Mouse (Mus musculus): Measurements from ENCODE around the gene Inhbe. TPM values are rescaled to one million over a fixed set of nuclear protein-coding genes. Genes with fewer than 3 reads are reported as not detected.
A peak's percentile ranks its signal among the peaks of the same experiment; 100 is the strongest.
"Not testable (repeated sequence)": the region's sequence is repeated elsewhere in the genome, so short reads cannot be mapped to it uniquely, and the experiment has no call there.

Inhbe gene
- polyA plus RNA-seq, 1 experiment from 2014 or later, result not detected

GRCm38 (mm10) chr10:127321621-127322020, 32.6 kb downstream of the Inhbe start, which contains the start of gene Arhgap9:
Gene Arhgap9 (plus strand): TSS chr10:127321964.
- Histone ChIP-seq H3K4me1 (ENCODE audit: control insufficient read depth, insufficient read depth, low read length) (peaks cover 8% of the 10 kb centered on the region), H3K9me3 (ENCODE audit: control insufficient read depth, low read length) (no peaks in the 10 kb centered on the region), H3K27me3 (ENCODE audit: control insufficient read depth, insufficient read depth, low read length) (peaks cover 24% of the 10 kb centered on the region), H3K4me3 (ENCODE audit: low read depth, low read length) (no peak within 1 kb of the TSS), H3K27ac (ENCODE audit: low read depth, low read length) (no peak within 1 kb of the TSS), H3K4me2 (no peak within 1 kb of the TSS), H3K36me3 (ENCODE audit: control insufficient read depth, insufficient read depth, low read length) (no peaks in the 10 kb centered on the region), H3K9ac (ENCODE audit: low read length) (no peak within 1 kb of the TSS)
- 77% methylated on average over 3 of the region's 3 CpGs for WGBS
- no peak for DNase-seq (ENCODE audit: low spot score, missing footprints)
- ATAC-seq (ENCODE audit: low FRiP score), result no peak

GRCm38 (mm10) chr10:127319969-127320368, 34.2 kb downstream of the Inhbe start:
- Histone ChIP-seq H3K9ac (ENCODE audit: low read length) (no peak overlapping the region), H3K36me3 (ENCODE audit: control insufficient read depth, insufficient read depth, low read length) (no peaks in the 10 kb centered on the region), H3K4me1 (ENCODE audit: control insufficient read depth, insufficient read depth, low read length) (no peaks in the 10 kb centered on the region), H3K27ac (ENCODE audit: low read depth, low read length) (no peak overlapping the region), H3K4me3 (ENCODE audit: low read depth, low read length) (no peak overlapping the region), H3K4me2 (no peak overlapping the region), H3K9me3 (ENCODE audit: control insufficient read depth, low read length) (no peaks in the 10 kb centered on the region), H3K27me3 (ENCODE audit: control insufficient read depth, insufficient read depth, low read length) (peaks cover 8% of the 10 kb centered on the region)
- ATAC-seq (ENCODE audit: low FRiP score) (no peak), DNase-seq (ENCODE audit: low spot score, missing footprints) (peak; percentile 53)
- WGBS, result 77% methylated on average over 7 of the region's 7 CpGs

- WGBS, result 49% methylated on average over 4 of the region's 4 CpGs
- Histone ChIP-seq H3K9me3 (ENCODE audit: control insufficient read depth, low read length) (no peaks in the 10 kb centered on the region), H3K36me3 (ENCODE audit: control insufficient read depth, insufficient read depth, low read length) (no peaks in the 10 kb centered on the region), H3K4me1 (ENCODE audit: control insufficient read depth, insufficient read depth, low read length) (no peaks in the 10 kb centered on the region), H3K27me3 (ENCODE audit: control insufficient read depth, insufficient read depth, low read length) (no peaks in the 10 kb centered on the region), H3K9ac (ENCODE audit: low read length) (no peak overlapping the region), H3K27ac (ENCODE audit: low read depth, low read length) (no peak overlapping the region), H3K4me3 (ENCODE audit: low read depth, low read length) (no peak overlapping the region), H3K4me2 (no peak overlapping the region)
- peak; percentile 64 for DNase-seq (ENCODE audit: low spot score, missing footprints)
- ATAC-seq (ENCODE audit: low FRiP score), result no peak
Observed at GRCm38 (mm10) chr10:127318009-127318408, 36.2 kb downstream of the Inhbe start.

GRCm38 (mm10) chr10:127317277-127317676, 36.9 kb downstream of the Inhbe start:
- H3K4me1 ChIP-seq (ENCODE audit: control insufficient read depth, insufficient read depth, low read length), result no peaks in the 10 kb centered on the region
- no peaks in the 10 kb centered on the region for H3K27me3 ChIP-seq (ENCODE audit: control insufficient read depth, insufficient read depth, low read length)
- no peaks in the 10 kb centered on the region for H3K36me3 ChIP-seq (ENCODE audit: control insufficient read depth, insufficient read depth, low read length)
- peak; percentile 33 for DNase-seq (ENCODE audit: low spot score, missing footprints)
- H3K9ac ChIP-seq (ENCODE audit: low read length), result no peak overlapping the region
- no peak for ATAC-seq (ENCODE audit: low FRiP score)
- H3K4me2 ChIP-seq, result no peak overlapping the region
- H3K4me3 ChIP-seq (ENCODE audit: low read depth, low read length), result no peak overlapping the region
- 73% methylated on average over 2 of the region's 2 CpGs for whole genome bisulfite sequencing
- H3K9me3 ChIP-seq (ENCODE audit: control insufficient read depth, low read length), result no peaks in the 10 kb centered on the region
- no peak overlapping the region for H3K27ac ChIP-seq (ENCODE audit: low read depth, low read length)

- H3K9me3 ChIP-seq (ENCODE audit: control insufficient read depth, low read length); H3K4me1 ChIP-seq (ENCODE audit: control insufficient read depth, insufficient read depth, low read length): not testable (repeated sequence)
Observed at GRCm38 (mm10) chr10:127314950-127315349, 39.3 kb downstream of the Inhbe start.

GRCm38 (mm10) chr10:127313516-127313915, 40.7 kb downstream of the Inhbe start:
- not testable (repeated sequence) for H3K27me3 ChIP-seq (ENCODE audit: control insufficient read depth, insufficient read depth, low read length); H3K4me1 ChIP-seq (ENCODE audit: control insufficient read depth, insufficient read depth, low read length); H3K27ac ChIP-seq (ENCODE audit: low read depth, low read length)

More at GRCm38 (mm10) chr10:127314950-127315349, 39.3 kb downstream of the Inhbe start:
- not testable (repeated sequence) for ATAC-seq (ENCODE audit: low FRiP score); H3K4me3 ChIP-seq (ENCODE audit: low read depth, low read length); H3K27ac ChIP-seq (ENCODE audit: low read depth, low read length); H3K27me3 ChIP-seq (ENCODE audit: control insufficient read depth, insufficient read depth, low read length); H3K9ac ChIP-seq (ENCODE audit: low read length); H3K36me3 ChIP-seq (ENCODE audit: control insufficient read depth, insufficient read depth, low read length); H3K4me2 ChIP-seq; DNase-seq (ENCODE audit: low spot score, missing footprints)
- 77% methylated on average over 1 of the region's 1 CpGs for WGBS

GRCm38 (mm10) chr10:127312858-127313257, 41.4 kb downstream of the Inhbe start:
- Histone ChIP-seq H3K36me3 (ENCODE audit: control insufficient read depth, insufficient read depth, low read length) (peaks cover 7% of the 10 kb centered on the region), H3K4me1 (ENCODE audit: control insufficient read depth, insufficient read depth, low read length) (peaks cover 8% of the 10 kb centered on the region), H3K4me2 (no peak overlapping the region), H3K27ac (ENCODE audit: low read depth, low read length) (no peak overlapping the region), H3K9ac (ENCODE audit: low read length) (no peak overlapping the region), H3K4me3 (ENCODE audit: low read depth, low read length) (no peak overlapping the region), H3K9me3 (ENCODE audit: control insufficient read depth, low read length) (no peaks in the 10 kb centered on the region), H3K27me3 (ENCODE audit: control insufficient read depth, insufficient read depth, low read length) (no peaks in the 10 kb centered on the region)
- DNase-seq (ENCODE audit: low spot score, missing footprints) (no peak), ATAC-seq (ENCODE audit: low FRiP score) (no peak)
- 78% methylated on average over 4 of the region's 4 CpGs for WGBS

More at GRCm38 (mm10) chr10:127313516-127313915, 40.7 kb downstream of the Inhbe start:
- H3K9ac ChIP-seq (ENCODE audit: low read length); ATAC-seq (ENCODE audit: low FRiP score); H3K4me3 ChIP-seq (ENCODE audit: low read depth, low read length); H3K36me3 ChIP-seq (ENCODE audit: control insufficient read depth, insufficient read depth, low read length); H3K9me3 ChIP-seq (ENCODE audit: control insufficient read depth, low read length); H3K4me2 ChIP-seq: not testable (repeated sequence)
- peak; percentile 31 for DNase-seq (ENCODE audit: low spot score, missing footprints)
- WGBS, result 84% methylated on average over 5 of the region's 5 CpGs

- WGBS, result under 1% methylated on average over 4 of the region's 4 CpGs
- Histone ChIP-seq H3K9ac (ENCODE audit: low read length) (peak overlapping the region; percentile 83), H3K36me3 (ENCODE audit: control insufficient read depth, insufficient read depth, low read length) (peaks cover 10% of the 10 kb centered on the region), H3K4me3 (ENCODE audit: low read depth, low read length) (peak overlapping the region; percentile 80), H3K27ac (ENCODE audit: low read depth, low read length) (no peak overlapping the region), H3K27me3 (ENCODE audit: control insufficient read depth, insufficient read depth, low read length) (no peaks in the 10 kb centered on the region), H3K4me2 (peak overlapping the region; percentile 77), H3K4me1 (ENCODE audit: control insufficient read depth, insufficient read depth, low read length) (peaks cover 8% of the 10 kb centered on the region), H3K9me3 (ENCODE audit: control insufficient read depth, low read length) (no peaks in the 10 kb centered on the region)
- DNase-seq (ENCODE audit: low spot score, missing footprints) (peak; percentile 98), ATAC-seq (ENCODE audit: low FRiP score) (peak; percentile 49)
Observed at GRCm38 (mm10) chr10:127312356-127312676, 41.9 kb downstream of the Inhbe start.

GRCm38 (mm10) chr10:127311476-127312355, 42.5 kb downstream of the Inhbe start, which contains the start of gene Mars:
Gene Mars (minus strand): TSS chr10:127311786.
- peak within 1 kb of the TSS; percentile 77 for H3K4me2 ChIP-seq
- H3K27me3 ChIP-seq (ENCODE audit: control insufficient read depth, insufficient read depth, low read length), result no peaks in the 10 kb centered on the region
- H3K36me3 ChIP-seq (ENCODE audit: control insufficient read depth, insufficient read depth, low read length), result peaks cover 15% of the 10 kb centered on the region
- ATAC-seq (ENCODE audit: low FRiP score), result peak; percentile 97
- peak; percentile 99 for DNase-seq (ENCODE audit: low spot score, missing footprints)
- peak within 1 kb of the TSS; percentile 83 for H3K9ac ChIP-seq (ENCODE audit: low read length)
- peak within 1 kb of the TSS; percentile 54; the same call in 1 of the 2 replicates for H3K27ac ChIP-seq (ENCODE audit: low read depth, low read length)
- H3K9me3 ChIP-seq (ENCODE audit: control insufficient read depth, low read length), result no peaks in the 10 kb centered on the region
- H3K4me1 ChIP-seq (ENCODE audit: control insufficient read depth, insufficient read depth, low read length), result peaks cover 8% of the 10 kb centered on the region
- peak within 1 kb of the TSS; percentile 80 for H3K4me3 ChIP-seq (ENCODE audit: low read depth, low read length)
- WGBS, result under 1% methylated on average over 65 of the region's 65 CpGs

Data from midbrain, embryonic 11.5 days (tissue).